Mouse (Mus musculus) heart, postnatal 0 days (tissue): Measurements from ENCODE around the gene Nynrin.

Experiments used
- CTCF ChIP-seq: IDR thresholded peaks from 2 replicates; pipeline ENCODE4 v1.5.1; 2016; ENCODE audit warnings: antibody characterized with exemption, control low read depth, low read depth
- EP300 ChIP-seq: IDR thresholded peaks from 2 replicates; pipeline ENCODE4 v1.6.1; 2016; ENCODE audit warnings: antibody characterized with exemption, low read depth

DNA sequence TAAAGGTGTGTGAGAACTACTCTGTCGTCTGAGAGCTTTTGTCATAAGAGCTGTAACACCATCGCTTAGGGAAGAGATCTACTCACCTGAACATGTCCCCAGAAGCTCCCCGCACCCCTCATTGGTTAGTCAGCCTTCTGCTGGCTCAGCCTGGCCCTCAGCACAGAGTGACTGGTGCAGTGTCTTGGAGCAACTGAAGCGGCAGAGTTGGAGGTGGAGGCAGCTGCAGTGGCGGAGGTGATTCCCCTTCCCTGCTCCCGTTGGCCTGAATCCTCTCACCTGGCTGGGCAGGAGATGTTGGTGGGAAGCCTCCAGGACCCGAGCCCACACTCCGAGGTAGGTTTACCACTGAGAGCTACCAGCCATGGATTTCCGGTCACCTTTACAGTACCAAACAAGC lies 33.2 kb upstream of the Nynrin start:
- TF ChIP-seq CTCF (no peak), EP300 (no peak)
